Mouse (Mus musculus) megakaryocyte-erythroid progenitor cell, adult 5-6 weeks (primary cell): ENCODE data around the gene Fat3. TPM values are rescaled to one million over a fixed set of nuclear protein-coding genes. Genes with fewer than 3 reads are reported as not detected.

Source experiments
- ATAC-seq: replicated peaks from 2 replicates; pipeline ENCODE4 v1.8.0; 2016; ENCODE audit warnings: mild to moderate bottlenecking, inconsistent platforms; ENCODE audit not compliant: severe bottlenecking, poor library complexity, low FRiP score, low TSS enrichment
- total RNA-seq, 2 experiments: library from RNA; stranded (forward) in 1 of 2; stranded (reverse) in 1 of 2; fragments of 200-1000, 215-1000 nt in 1 of 2; fragments of >200 nt in 1 of 2; fragmentation: Nextera tagmentation in 1 of 2; gene quantifications; 2 replicates each; pipeline ENCODE4 v1.2.3; 2014 to 2017

The Fat3 gene
- total RNA-seq, 2 experiments from 2014 or later, result 0.13 TPM; not detected in 1

GRCm38 (mm10) chr9:15861402-15861801 is 639.7 kb downstream of the Fat3 start:
- ATAC-seq, result no peak
